Mouse (Mus musculus): ENCODE measurements at regions not wholly inside any gene's neighbourhood (a gene's known extent, or its start where the extent isn't known, plus 50 kb on each side); places are given as distances from the start of the nearest gene placed in this dataset.

DNA sequence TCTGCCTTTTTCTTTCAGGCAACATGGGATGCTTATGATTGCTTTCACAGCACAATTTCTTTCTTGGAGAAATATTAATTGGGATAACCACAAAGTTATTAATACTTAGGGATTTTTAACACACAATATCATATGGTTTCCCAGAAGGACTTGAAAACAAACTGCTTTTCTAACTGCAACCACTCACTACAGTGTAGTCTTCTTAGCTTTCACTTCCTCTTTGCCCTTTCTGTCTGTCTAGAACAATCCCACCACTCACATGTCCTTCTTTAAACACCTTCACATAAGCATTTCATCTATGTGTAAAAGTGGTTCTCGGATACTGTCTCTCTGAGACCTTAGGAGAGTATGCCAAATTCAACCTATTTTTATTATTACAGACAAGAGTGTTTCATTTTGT, 204.3 kb downstream of the C1d start:
- no peak for ATAC-seq (ENCODE audit: low TSS enrichment)

GRCm38 (mm10) chr11:17464875-17465274, 207.5 kb downstream of the C1d start:
- no peak for ATAC-seq (ENCODE audit: low TSS enrichment)

DNA sequence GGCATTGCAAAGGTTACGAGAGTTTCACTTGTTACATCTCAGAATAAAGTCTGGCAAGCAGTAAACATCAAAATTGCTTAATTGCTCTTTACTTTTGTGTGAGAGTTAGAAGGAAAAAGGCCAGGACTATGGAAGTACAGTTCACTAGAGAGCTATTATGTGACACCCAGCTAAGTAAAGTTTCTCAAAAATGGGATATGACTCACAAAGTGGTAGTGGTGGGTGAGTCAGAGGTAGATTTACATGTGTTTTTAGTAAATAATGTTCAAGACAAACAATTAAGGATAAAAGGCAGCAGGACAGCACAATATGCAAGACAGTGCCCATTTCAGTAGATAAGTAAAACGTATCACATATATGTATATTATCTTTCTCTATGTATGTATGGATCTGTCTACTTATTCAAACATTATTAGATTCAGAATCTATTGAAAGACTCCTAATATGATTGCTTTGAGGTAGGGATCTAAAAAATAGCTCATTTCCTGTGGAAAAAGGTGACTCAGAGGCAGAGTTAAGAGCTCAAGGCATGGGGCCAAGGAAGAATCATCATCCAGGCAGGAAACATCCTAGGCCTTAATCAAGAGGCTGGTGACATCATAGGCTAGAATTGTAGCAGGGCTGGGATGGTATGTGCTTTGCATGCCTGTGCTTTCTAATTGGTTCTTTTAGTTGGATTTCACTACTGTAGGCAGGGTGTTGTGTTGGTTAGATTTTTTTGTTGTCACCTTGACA, 211.2 kb downstream of the C1d start:
- no peak for ATAC-seq (ENCODE audit: low TSS enrichment)

- ATAC-seq (ENCODE audit: low TSS enrichment), result no peak
Observed at GRCm38 (mm10) chr11:17481436-17481996, 224.1 kb downstream of the C1d start.

GRCm38 (mm10) chr11:17483849-17484441, 226.6 kb downstream of the C1d start:
- no peak for ATAC-seq (ENCODE audit: low TSS enrichment)

GRCm38 (mm10) chr11:17501120-17502043, 244.0 kb downstream of the C1d start:
- no peak for ATAC-seq (ENCODE audit: low TSS enrichment)

DNA sequence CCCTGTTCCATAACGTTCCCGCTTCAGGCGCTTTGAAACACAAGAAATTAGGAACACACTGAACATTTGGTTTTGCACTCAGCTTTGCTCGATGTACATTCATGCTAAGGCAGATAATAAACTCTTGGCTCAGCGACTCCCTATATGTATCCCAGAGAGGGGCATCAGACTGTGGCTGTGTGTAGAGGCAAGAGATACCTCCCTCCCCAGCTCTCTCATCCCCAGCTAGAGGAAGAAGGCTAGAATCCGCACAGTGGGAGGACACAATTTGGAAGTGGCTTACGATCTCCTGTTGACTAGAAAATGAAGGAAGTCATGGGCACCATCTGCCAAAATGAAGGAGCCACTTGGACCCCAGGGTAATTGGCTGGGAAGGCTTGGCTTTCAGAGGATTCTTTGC, 244.7 kb downstream of the C1d start:
- no peak for ATAC-seq (ENCODE audit: low TSS enrichment)

- ATAC-seq (ENCODE audit: low TSS enrichment), result no peak
Observed at GRCm38 (mm10) chr11:17522220-17522919, 265.0 kb downstream of the C1d start.

GRCm38 (mm10) chr11:17523329-17523728, 265.9 kb downstream of the C1d start:
- ATAC-seq (ENCODE audit: low TSS enrichment), result no peak

GRCm38 (mm10) chr11:17524985-17525775, 267.8 kb downstream of the C1d start:
- no peak for ATAC-seq (ENCODE audit: low TSS enrichment)

GRCm38 (mm10) chr11:17526476-17526875, 269.1 kb downstream of the C1d start:
- ATAC-seq (ENCODE audit: low TSS enrichment), result peak; percentile 55; the same call in 1 of the 2 replicates

GRCm38 (mm10) chr11:17528609-17529008, 271.2 kb downstream of the C1d start:
- no peak for ATAC-seq (ENCODE audit: low TSS enrichment)

DNA sequence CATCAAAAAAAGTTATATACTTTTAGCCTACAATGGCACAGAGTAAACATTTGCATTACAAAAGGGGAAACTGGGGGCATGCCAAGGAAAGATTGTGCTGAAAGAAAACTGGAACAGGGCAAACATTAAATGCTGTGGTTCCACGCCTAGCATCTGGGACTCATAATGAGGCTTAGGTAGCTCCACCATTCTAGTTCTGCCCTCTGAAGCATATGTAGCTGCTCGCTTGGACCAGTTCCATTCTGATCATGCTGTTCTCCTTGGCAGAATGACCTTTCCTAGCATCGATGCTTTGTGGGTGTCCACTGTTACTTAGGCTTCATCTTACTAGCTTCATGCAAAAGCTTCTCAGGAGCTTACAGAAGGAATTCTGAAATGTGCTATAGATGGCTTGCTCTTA, 276.3 kb downstream of the C1d start:
- no peak for ATAC-seq (ENCODE audit: low TSS enrichment)

GRCm38 (mm10) chr11:17546286-17546685, 288.9 kb downstream of the C1d start:
- no peak for ATAC-seq (ENCODE audit: low TSS enrichment)

GRCm38 (mm10) chr11:17549148-17549547, 291.8 kb downstream of the C1d start:
- ATAC-seq (ENCODE audit: low TSS enrichment), result no peak

GRCm38 (mm10) chr11:17555276-17555675, 297.9 kb downstream of the C1d start:
- ATAC-seq (ENCODE audit: low TSS enrichment), result no peak

DNA sequence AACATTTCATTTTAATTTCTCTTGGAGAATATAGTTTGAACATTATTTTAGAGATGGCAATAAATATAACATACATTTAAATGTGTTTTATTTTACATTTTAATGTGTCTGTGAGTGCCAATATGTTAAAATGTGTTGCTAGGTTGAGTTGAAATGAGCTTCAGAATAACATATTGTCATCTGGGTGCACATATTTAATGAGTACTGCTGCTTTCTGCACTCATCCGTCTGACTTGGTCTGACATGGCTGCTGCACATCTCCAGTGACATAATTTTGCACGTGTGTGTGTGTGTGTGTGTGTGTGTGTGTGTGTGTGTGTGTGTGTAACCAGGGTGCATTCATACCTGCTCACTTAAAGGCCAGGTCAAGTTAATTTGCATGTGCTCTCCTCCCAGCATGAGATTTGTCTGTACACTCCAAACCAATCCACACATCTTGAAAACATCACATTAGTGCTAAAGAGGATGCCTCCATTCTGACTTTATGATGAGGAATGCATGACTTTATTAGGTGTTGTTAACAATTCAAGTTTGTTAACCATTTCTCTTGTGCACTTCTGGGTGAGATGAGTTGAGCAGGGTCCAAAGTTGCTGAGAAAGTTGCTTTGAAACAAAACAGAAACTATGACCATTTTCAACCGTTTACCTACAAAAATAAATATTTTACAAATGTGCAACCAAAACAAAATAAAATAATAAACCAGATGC, 334.6 kb downstream of the C1d start:
- no peak for ATAC-seq (ENCODE audit: low TSS enrichment)

- ATAC-seq (ENCODE audit: low TSS enrichment), result no peak
Observed at GRCm38 (mm10) chr11:17603726-17604493, 346.5 kb downstream of the C1d start.
